Mouse (Mus musculus) E14TG2a.4 (cell line): Measurements from ENCODE around the gene Gm38392.
A peak's percentile ranks its signal among the peaks of the same experiment; 100 is the strongest.
"Not testable (repeated sequence)": the region's sequence is repeated elsewhere in the genome, so short reads cannot be mapped to it uniquely, and the experiment has no call there.

Experiments
- H3K27me3 ChIP-seq: 2 replicates; pipeline ENCODE4 v1.6.1; 2014; ENCODE audit warnings: low read length, control low read depth; ENCODE audit not compliant: insufficient read depth
- H3K36me3 ChIP-seq: 2 replicates; pipeline ENCODE4 v1.6.1; 2014; ENCODE audit warnings: low read length, control low read depth; ENCODE audit not compliant: insufficient read depth
- H3K4me1 ChIP-seq: replicated peaks from 2 replicates; pipeline ENCODE4 v1.6.1; 2014; ENCODE audit warnings: low read depth, low read length, control low read depth
- H3K4me3 ChIP-seq: replicated peaks from 2 replicates; pipeline ENCODE4 v1.5.1; 2014; ENCODE audit warnings: mild to moderate bottlenecking, low read length
- H3K9me3 ChIP-seq: 2 replicates; pipeline ENCODE4 v1.6.1; 2014; ENCODE audit warnings: low read length, control low read depth
- CTCF ChIP-seq: conservative IDR thresholded peaks from 2 replicates; pipeline ENCODE4 v1.5.1; 2014; ENCODE audit warnings: low read length
- NANOG ChIP-seq: IDR thresholded peaks from 2 replicates; pipeline ENCODE4 v1.6.1; 2014; ENCODE audit warnings: borderline replicate concordance, low read length, mixed read lengths
- POU5F1 ChIP-seq: IDR thresholded peaks from 2 replicates; pipeline ENCODE4 v1.6.1; 2014; ENCODE audit warnings: low read length, borderline replicate concordance

The Gm38392 gene

GRCm38 (mm10) chr3:88281141-88281916, 5.7 kb downstream of the Gm38392 start:
- Histone ChIP-seq H3K4me3 (peak overlapping the region; percentile 69), H3K4me1 (peaks cover 65% of the 10 kb centered on the region), H3K36me3 (peaks cover 17% of the 10 kb centered on the region), H3K9me3 (peaks cover 18% of the 10 kb centered on the region)
- H3K27me3 ChIP-seq, result not testable (repeated sequence)
- peak; percentile 86 for TF ChIP-seq NANOG

GRCm38 (mm10) chr3:88280035-88280434, 7.0 kb downstream of the Gm38392 start:
- Histone ChIP-seq H3K4me1 (peaks cover 77% of the 10 kb centered on the region), H3K27me3 (no peaks in the 10 kb centered on the region), H3K4me3 (peak overlapping the region; percentile 69), H3K9me3 (peaks cover 15% of the 10 kb centered on the region), H3K36me3 (peaks cover 8% of the 10 kb centered on the region)
- no peak for TF ChIP-seq CTCF
- TF ChIP-seq NANOG, result no peak
- no peak for TF ChIP-seq POU5F1

GRCm38 (mm10) chr3:88276529-88277143, 10.4 kb downstream of the Gm38392 start:
- peaks cover 13% of the 10 kb centered on the region for H3K36me3 ChIP-seq
- no peaks in the 10 kb centered on the region for H3K27me3 ChIP-seq
- H3K4me1 ChIP-seq, result peaks cover 66% of the 10 kb centered on the region
- peak overlapping the region; percentile 73 for H3K4me3 ChIP-seq
- H3K9me3 ChIP-seq, result no peaks in the 10 kb centered on the region
- no peak for TF ChIP-seq NANOG
- peak; percentile 47 for TF ChIP-seq CTCF
- TF ChIP-seq POU5F1, result no peak

DNA sequence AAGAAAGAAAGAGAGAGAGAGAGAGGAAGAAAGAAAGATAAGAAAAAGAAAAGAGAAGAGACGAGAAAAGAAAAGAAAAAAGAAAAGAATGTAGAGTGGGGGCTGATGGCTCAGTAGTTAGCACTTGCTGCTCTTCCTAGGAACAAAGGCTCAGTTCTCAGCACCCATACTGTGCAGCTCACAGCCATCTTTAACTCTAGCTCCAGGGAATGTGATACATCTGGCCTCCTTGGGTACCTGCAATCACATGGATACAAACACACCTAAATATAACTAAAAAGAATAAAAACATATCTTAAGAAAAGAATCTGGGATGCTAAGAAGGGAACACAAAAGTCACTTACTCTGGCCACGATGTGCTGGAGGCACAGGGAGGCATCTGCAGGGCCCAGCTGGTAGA, 10.9 kb downstream of the Gm38392 start:
- Histone ChIP-seq H3K9me3 (no peaks in the 10 kb centered on the region), H3K27me3 (no peaks in the 10 kb centered on the region)
- TF ChIP-seq NANOG (no peak; the same call in 1 of the 2 replicates), POU5F1 (no peak), CTCF (no peak)

GRCm38 (mm10) chr3:88274002-88274401, 13.0 kb downstream of the Gm38392 start:
- no peaks in the 10 kb centered on the region for H3K9me3 ChIP-seq

More for the DNA sequence above, 10.9 kb downstream of the Gm38392 start:
- Histone ChIP-seq H3K36me3 (peaks cover 13% of the 10 kb centered on the region), H3K4me3 (peak overlapping the region; percentile 73), H3K4me1 (peaks cover 64% of the 10 kb centered on the region)

DNA sequence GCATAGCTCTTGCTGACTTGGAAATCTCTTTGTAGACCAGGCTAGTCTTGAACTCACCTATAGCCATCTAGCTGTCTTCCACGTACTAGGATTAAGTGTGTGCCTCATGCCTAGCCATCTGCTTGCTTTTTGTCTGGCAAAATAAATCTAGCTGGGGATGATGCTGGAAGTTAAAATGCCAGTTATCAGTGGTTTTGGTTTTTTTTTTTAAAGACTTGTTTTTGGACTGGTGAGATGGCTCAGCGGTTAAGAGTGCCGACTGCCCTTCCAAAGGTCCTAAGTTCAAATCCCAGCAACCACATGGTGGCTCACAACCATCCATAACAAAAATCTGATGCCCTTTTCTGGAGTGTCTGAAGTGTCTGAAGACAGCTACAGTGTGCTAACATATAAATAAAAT, 15.2 kb downstream of the Gm38392 start:
- peaks cover 39% of the 10 kb centered on the region for H3K4me1 ChIP-seq
- peaks cover 13% of the 10 kb centered on the region for H3K36me3 ChIP-seq
- no peak for TF ChIP-seq NANOG
- no peaks in the 10 kb centered on the region for H3K9me3 ChIP-seq
- no peak overlapping the region for H3K4me3 ChIP-seq
- H3K27me3 ChIP-seq, result no peaks in the 10 kb centered on the region

More at GRCm38 (mm10) chr3:88274002-88274401, 13.0 kb downstream of the Gm38392 start:
- Histone ChIP-seq H3K4me1 (peaks cover 51% of the 10 kb centered on the region), H3K27me3 (no peaks in the 10 kb centered on the region), H3K4me3 (no peak overlapping the region), H3K36me3 (peaks cover 13% of the 10 kb centered on the region)
- TF ChIP-seq POU5F1 (no peak), NANOG (no peak), CTCF (peak; percentile 74)

GRCm38 (mm10) chr3:88271298-88271697, 15.7 kb downstream of the Gm38392 start:
- H3K27me3 ChIP-seq, result not testable (repeated sequence)
- H3K4me1 ChIP-seq, result peaks cover 37% of the 10 kb centered on the region

DNA sequence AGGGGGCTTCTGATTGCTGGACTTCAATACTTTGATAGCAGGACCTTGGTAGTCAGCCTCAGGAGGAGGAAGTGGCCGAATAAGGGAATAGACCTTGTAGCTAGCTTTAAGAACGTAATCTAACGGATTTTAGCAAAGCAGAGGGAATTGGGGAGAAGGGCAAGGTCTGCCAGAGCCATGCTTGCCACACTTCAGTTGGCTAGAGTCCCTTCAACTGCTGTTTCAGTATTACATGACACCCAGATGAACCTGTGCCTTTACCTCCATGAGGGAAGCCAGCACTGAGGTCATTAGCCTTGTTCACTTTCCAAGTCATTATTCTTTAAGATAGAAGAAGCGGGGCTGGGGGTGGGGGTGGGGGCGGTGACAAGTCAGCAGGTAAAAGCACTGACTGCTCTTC, 18.0 kb downstream of the Gm38392 start:
- Histone ChIP-seq H3K36me3 (peaks cover 4% of the 10 kb centered on the region; the same call in 1 of the 2 replicates), H3K9me3 (no peaks in the 10 kb centered on the region), H3K4me3 (no peak overlapping the region), H3K4me1 (peaks cover 31% of the 10 kb centered on the region), H3K27me3 (no peaks in the 10 kb centered on the region)
- TF ChIP-seq NANOG (no peak), CTCF (no peak), POU5F1 (no peak)

More at GRCm38 (mm10) chr3:88271298-88271697, 15.7 kb downstream of the Gm38392 start:
- not testable (repeated sequence) for H3K4me3 ChIP-seq, H3K9me3 ChIP-seq
- peaks cover 13% of the 10 kb centered on the region for H3K36me3 ChIP-seq

DNA sequence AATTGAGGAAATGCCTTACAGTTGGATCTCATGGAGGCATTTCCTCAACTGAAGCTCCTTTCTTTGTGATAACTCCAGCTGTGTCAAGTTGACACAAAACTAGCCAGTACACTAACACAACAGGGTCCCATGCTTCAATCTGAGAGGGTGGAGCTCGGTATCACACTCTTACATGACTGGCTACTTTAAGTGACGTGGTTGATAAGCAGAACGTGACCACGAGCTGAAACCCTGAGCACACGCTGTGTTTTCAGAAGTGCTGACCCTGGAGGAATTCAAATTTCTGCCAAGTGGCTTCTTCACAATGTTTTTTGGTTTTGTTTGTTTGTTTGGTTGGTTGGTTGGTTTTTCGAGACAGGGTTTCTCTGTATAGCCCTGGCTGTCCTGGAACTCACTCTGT, 19.0 kb downstream of the Gm38392 start:
- not testable (repeated sequence) for H3K27me3 ChIP-seq, H3K36me3 ChIP-seq, H3K4me3 ChIP-seq, H3K9me3 ChIP-seq
- peaks cover 27% of the 10 kb centered on the region for H3K4me1 ChIP-seq
